26 mouse cellular contexts compared by ENCODE assay signal in genomic region chr11:88905621-88906020, GRCm38 (mm10). TPM values are rescaled to one million over a fixed set of nuclear protein-coding genes. Genes with fewer than 3 reads are reported as not detected.
DNase-seq lines count a peak whose midpoint lies in the region; ATAC-seq and TF ChIP-seq lines count a peak whose summit lies in the region.
"Had no signal": no experiment of that assay in that cellular context is flagged by ENCODE, and none has a peak within 500 bp of the region (broad histone marks: within the 10 kb centered on the region; RNA-seq: fewer than 3 reads in every experiment).

No protein-coding gene starts in this region.

- no peaks in the 10 kb centered on the region for H3K36me3 ChIP-seq in heart, postnatal 0 days (replicated peaks; ENCODE audit: control insufficient read depth, insufficient read depth, low read length)
- no peaks in the 10 kb centered on the region for H3K36me3 ChIP-seq in heart, embryonic 12.5 days
- no peaks in the 10 kb centered on the region for H3K36me3 ChIP-seq in hindbrain, postnatal 0 days (ENCODE audit: insufficient read depth, low read length)
- H3K36me3 ChIP-seq: heart, embryonic 10.5 days; intestine, embryonic 15.5 days; neural tube, embryonic 13.5 days had no signal

- 0 out of 2 replicates have a peak overlapping the region, but pooled peaks have one; percentile 35 for H3K27ac ChIP-seq in heart, postnatal 0 days (ENCODE audit: low read depth)
- H3K27ac ChIP-seq in heart, embryonic 12.5 days (ENCODE audit: poor library complexity, severe bottlenecking) = no peak overlapping the region
- H3K27ac ChIP-seq in brown adipose tissue, adult 24 weeks (replicated peaks; ENCODE audit: low read depth, low read length) = peak overlapping the region; percentile 41
- H3K27ac ChIP-seq in hindbrain, postnatal 0 days = no peak overlapping the region
- H3K27ac ChIP-seq: heart, embryonic 10.5 days; hindbrain, embryonic 14.5 days; intestine, embryonic 15.5 days; neural tube, embryonic 13.5 days had no signal

- no peak for ATAC-seq in heart, postnatal 0 days (ENCODE audit: insufficient read depth, low read depth)
- ATAC-seq in heart, embryonic 12.5 days (ENCODE audit: insufficient number of reproducible peaks, low FRiP score) = no peak
- no peak for ATAC-seq in hindbrain, postnatal 0 days
- ATAC-seq: activated CD4-positive, CD25-positive, alpha-beta regulatory T cell, adult 4 months; forebrain, embryonic 14.5 days; intestine, embryonic 15.5 days had no signal

- no peaks in the 10 kb centered on the region for H3K9me3 ChIP-seq in heart, postnatal 0 days (replicated peaks; ENCODE audit: control insufficient read depth, low read length)
- H3K9me3 ChIP-seq in heart, embryonic 12.5 days (replicated peaks) = no peaks in the 10 kb centered on the region; the same call in 1 of the 2 replicates
- no peaks in the 10 kb centered on the region for H3K9me3 ChIP-seq in hindbrain, postnatal 0 days (ENCODE audit: low read length)
- H3K9me3 ChIP-seq: heart, embryonic 10.5 days; intestine, embryonic 15.5 days; megakaryocyte, embryonic 14.5 days; neural tube, embryonic 13.5 days had no signal

- WGBS in heart, postnatal 0 days = 20% methylated on average over 2 of the region's 2 CpGs
- 11% methylated on average over 2 of the region's 2 CpGs for WGBS in heart, embryonic 12.5 days
- WGBS in hindbrain, postnatal 0 days = 40% methylated on average over 2 of the region's 2 CpGs

- TF ChIP-seq EP300 in heart, postnatal 0 days (IDR thresholded peaks at IDR 0.05; ENCODE audit: low read depth) = no peak

- H3K4me2 ChIP-seq in heart, postnatal 0 days (ENCODE audit: low read depth, low read length) = no peak overlapping the region
- no peak overlapping the region for H3K4me2 ChIP-seq in heart, embryonic 12.5 days
- no peak overlapping the region for H3K4me2 ChIP-seq in hindbrain, postnatal 0 days (ENCODE audit: low read depth, low read length)
- H3K4me2 ChIP-seq: hindbrain, embryonic 14.5 days; intestine, embryonic 15.5 days; neural tube, embryonic 13.5 days had no signal

- H3K27me3 ChIP-seq in heart, postnatal 0 days (ENCODE audit: control insufficient read depth, insufficient read depth, low read length) = no peaks in the 10 kb centered on the region
- H3K27me3 ChIP-seq in heart, embryonic 12.5 days (replicated peaks) = no peaks in the 10 kb centered on the region
- H3K27me3 ChIP-seq in hindbrain, postnatal 0 days (ENCODE audit: insufficient read depth, low read length) = no peaks in the 10 kb centered on the region
- H3K27me3 ChIP-seq: CH12.LX; intestine, embryonic 15.5 days; neural tube, embryonic 13.5 days had no signal

- no peak overlapping the region for H3K4me3 ChIP-seq in heart, postnatal 0 days (ENCODE audit: low read depth, low read length)
- no peak overlapping the region for H3K4me3 ChIP-seq in heart, embryonic 12.5 days
- no peak overlapping the region for H3K4me3 ChIP-seq in brown adipose tissue, adult 24 weeks (ENCODE audit: insufficient read depth, low read depth, low read length)
- no peak overlapping the region for H3K4me3 ChIP-seq in hindbrain, postnatal 0 days (ENCODE audit: low read length)
- H3K4me3 ChIP-seq: heart, embryonic 10.5 days; intestine, embryonic 15.5 days; megakaryocyte, embryonic 14.5 days; neural tube, embryonic 13.5 days had no signal

- TF ChIP-seq CTCF in heart, postnatal 0 days (IDR thresholded peaks at IDR 0.05; ENCODE audit: low read depth) = no peak
- no peak for TF ChIP-seq CTCF in hindbrain, postnatal 0 days (IDR thresholded peaks at IDR 0.05; ENCODE audit: low read depth)

- H3K9ac ChIP-seq in heart, postnatal 0 days (replicated peaks; ENCODE audit: low read depth, low read length) = no peak overlapping the region
- H3K9ac ChIP-seq in heart, embryonic 12.5 days = no peak overlapping the region
- H3K9ac ChIP-seq in hindbrain, postnatal 0 days (replicated peaks; ENCODE audit: low read length) = no peak overlapping the region
- H3K9ac ChIP-seq: hindbrain, embryonic 14.5 days; intestine, embryonic 15.5 days; neural tube, embryonic 13.5 days had no signal

- peaks cover 38% of the 10 kb centered on the region for H3K4me1 ChIP-seq in heart, postnatal 0 days (ENCODE audit: control insufficient read depth, insufficient read depth)
- peaks cover 29% of the 10 kb centered on the region for H3K4me1 ChIP-seq in heart, embryonic 12.5 days (replicated peaks)
- H3K4me1 ChIP-seq in brown adipose tissue, adult 24 weeks (ENCODE audit: control insufficient read depth, insufficient read depth, insufficient read length, low read length) = peaks cover 24% of the 10 kb centered on the region
- no peaks in the 10 kb centered on the region for H3K4me1 ChIP-seq in hindbrain, postnatal 0 days (ENCODE audit: insufficient read depth, low read length)
- H3K4me1 ChIP-seq: intestine, embryonic 15.5 days; neural tube, embryonic 13.5 days had no signal

- no peak for DNase-seq in heart, postnatal 0 days (ENCODE audit: low spot score)
- peak; percentile 56 for DNase-seq in retina, adult 2 months (ENCODE audit: low read depth, low spot score)
- DNase-seq in retina, embryonic 14.5 days (ENCODE audit: low spot score) = no peak
- peak; percentile 72 for DNase-seq in yolk sac, embryonic 10.5 days (ENCODE audit: low spot score)
- DNase-seq in hindbrain, postnatal 0 days (ENCODE audit: low spot score) = no peak
- no peak for DNase-seq in cerebellum, adult 8-10 months
- DNase-seq: adrenal gland, postnatal 36 days; cerebellum, adult 2 months; gastrocnemius, postnatal 25 days; left cerebral cortex, postnatal 4 days; liver; lung, adult 18-20 months; lung, postnatal 14 days; midbrain, embryonic 14.5 days; right cerebral cortex, postnatal 25 days; thymus, adult 2 months had no signal

RNA-seq across cellular contexts. Expression of gene Akap1, which starts 41.2 kb away (rescaled TPM):
- 125 and 144 TPM in 2 replicates for total RNA-seq in heart, postnatal 0 days (2014; rRNA removed; ENCODE audit: low replicate concordance)
- polyA plus RNA-seq in heart, postnatal 0 days (2015; fragmentation: Nextera tagmentation; extraction: Ambion mirVana) = 51.4 and 54.0 TPM in 2 replicates
- 34.1 and 38.9 TPM in 2 replicates for polyA plus RNA-seq in heart, embryonic 12.5 days (2016; fragmentation: Nextera tagmentation; extraction: Ambion mirVana)
- polyA plus RNA-seq in brown adipose tissue, adult 24 weeks (2012; ENCODE audit: insufficient read depth, insufficient read length, missing spikeins) = 102 and 114 TPM in 2 replicates
- total RNA-seq in hindbrain, postnatal 0 days (2014; rRNA removed) = 38.7 and 51.5 TPM in 2 replicates
- 19.5 and 20.8 TPM in 2 replicates for polyA plus RNA-seq in hindbrain, postnatal 0 days (2015; fragmentation: Nextera tagmentation; extraction: Ambion mirVana)

RNA-seq across cellular contexts. Expression of gene Scpep1, which starts 49.6 kb away (rescaled TPM):
- total RNA-seq in heart, postnatal 0 days (2014; rRNA removed; ENCODE audit: low replicate concordance) = 36.0 and 44.6 TPM in 2 replicates
- polyA plus RNA-seq in heart, postnatal 0 days (2015; fragmentation: Nextera tagmentation; extraction: Ambion mirVana) = 36.9 and 41.4 TPM in 2 replicates
- polyA plus RNA-seq in heart, embryonic 12.5 days (2016; fragmentation: Nextera tagmentation; extraction: Ambion mirVana) = 47.2 and 47.5 TPM in 2 replicates
- 56.9 and 57.0 TPM in 2 replicates for polyA plus RNA-seq in brown adipose tissue, adult 24 weeks (2012; ENCODE audit: insufficient read depth, insufficient read length, missing spikeins)
- total RNA-seq in hindbrain, postnatal 0 days (2014; rRNA removed) = 21.3 and 26.0 TPM in 2 replicates
- 32.4 and 33.3 TPM in 2 replicates for polyA plus RNA-seq in hindbrain, postnatal 0 days (2015; fragmentation: Nextera tagmentation; extraction: Ambion mirVana)

Comparison
In these comparisons a context has a peak if more than half of its experiments do, and no peak if none do; other contexts are left out.
1. DNase-seq: peak in retina, adult 2 months (single experiment) and yolk sac, embryonic 10.5 days (single experiment); none in heart, postnatal 0 days (single experiment), retina, embryonic 14.5 days (single experiment), hindbrain, postnatal 0 days (single experiment) and cerebellum, adult 8-10 months (single experiment).
2. H3K27ac ChIP-seq: peak in heart, postnatal 0 days (single experiment) and brown adipose tissue, adult 24 weeks (single experiment); none in heart, embryonic 12.5 days (single experiment) and hindbrain, postnatal 0 days (single experiment).